Mouse (Mus musculus): ENCODE data around the gene Zscan29. TPM values are rescaled to one million over a fixed set of nuclear protein-coding genes. Genes with fewer than 3 reads are reported as not detected.
A peak's percentile ranks its signal among the peaks of the same experiment; 100 is the strongest.

Gene Zscan29
- polyA plus RNA-seq, 1 experiment from 2014 or later: 6.6 TPM

DNA sequence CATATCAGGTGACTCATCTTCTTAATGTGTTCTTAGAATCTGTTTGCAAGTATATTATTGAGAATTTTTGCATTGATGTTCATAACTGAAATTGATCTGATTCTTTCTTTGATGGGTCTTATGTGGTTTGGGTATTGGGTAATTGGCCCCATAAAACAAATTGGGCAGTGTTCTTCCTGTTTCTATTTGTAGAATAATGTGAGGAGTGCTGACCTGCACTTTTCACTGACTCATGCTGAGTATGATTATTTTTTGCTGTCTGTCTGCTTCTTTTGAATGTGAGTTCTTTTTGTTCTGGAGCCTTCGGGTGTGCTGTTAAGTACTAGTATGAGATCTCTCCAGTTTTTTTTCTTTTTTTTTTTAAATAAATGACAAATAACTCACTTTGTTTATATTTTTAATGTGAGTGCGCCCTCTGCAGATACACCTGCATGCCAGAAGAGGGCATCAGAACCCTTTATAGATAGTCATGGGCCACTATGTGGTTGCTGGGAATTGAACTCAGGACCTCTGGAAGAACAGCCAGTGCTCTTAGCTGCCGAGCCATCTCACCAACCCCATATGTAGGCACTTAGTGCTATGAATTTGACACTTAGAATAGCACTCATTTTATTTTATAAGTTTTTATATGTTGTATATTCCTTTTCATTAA is 8.0 kb upstream of the Zscan29 start:
- Histone ChIP-seq H3K27ac (no peak overlapping the region), H3K4me1 (replicated peaks; ENCODE audit: control insufficient read depth, insufficient read depth, low read length) (no peaks in the 10 kb centered on the region), H3K36me3 (replicated peaks; ENCODE audit: control insufficient read depth, insufficient read depth) (peaks cover 81% of the 10 kb centered on the region), H3K4me2 (replicated peaks) (no peak overlapping the region), H3K27me3 (ENCODE audit: control insufficient read depth, insufficient read depth, low read length) (no peaks in the 10 kb centered on the region), H3K9ac (no peak overlapping the region), H3K9me3 (ENCODE audit: control insufficient read depth, low read length) (no peaks in the 10 kb centered on the region), H3K4me3 (replicated peaks; ENCODE audit: low read length) (no peak overlapping the region)
- ATAC-seq (ENCODE audit: low FRiP score): no peak
- DNase-seq (ENCODE audit: low spot score): no peak
- 98% methylated on average over 3 of the region's 3 CpGs for WGBS

- Histone ChIP-seq H3K9ac (peak within 1 kb of the TSS; percentile 89), H3K36me3 (replicated peaks; ENCODE audit: control insufficient read depth, insufficient read depth) (peaks cover 32% of the 10 kb centered on the region), H3K4me1 (replicated peaks; ENCODE audit: control insufficient read depth, insufficient read depth, low read length) (peaks cover 25% of the 10 kb centered on the region), H3K4me3 (replicated peaks; ENCODE audit: low read length) (peak within 1 kb of the TSS; percentile 96), H3K4me2 (replicated peaks) (peak within 1 kb of the TSS; percentile 87), H3K9me3 (ENCODE audit: control insufficient read depth, low read length) (no peaks in the 10 kb centered on the region), H3K27ac (peak within 1 kb of the TSS; percentile 85), H3K27me3 (ENCODE audit: control insufficient read depth, insufficient read depth, low read length) (no peaks in the 10 kb centered on the region)
- under 1% methylated on average over 38 of the region's 38 CpGs for WGBS
- DNase-seq (ENCODE audit: low spot score) (no peak), ATAC-seq (ENCODE audit: low FRiP score) (peak; percentile 76)
These were observed 399 bp downstream of the Zscan29 start, which contains the start of gene Tubgcp4 for GRCm38 (mm10) chr2:121170481-121170971. Gene Tubgcp4 (plus strand): TSS chr2:121170654.

DNA sequence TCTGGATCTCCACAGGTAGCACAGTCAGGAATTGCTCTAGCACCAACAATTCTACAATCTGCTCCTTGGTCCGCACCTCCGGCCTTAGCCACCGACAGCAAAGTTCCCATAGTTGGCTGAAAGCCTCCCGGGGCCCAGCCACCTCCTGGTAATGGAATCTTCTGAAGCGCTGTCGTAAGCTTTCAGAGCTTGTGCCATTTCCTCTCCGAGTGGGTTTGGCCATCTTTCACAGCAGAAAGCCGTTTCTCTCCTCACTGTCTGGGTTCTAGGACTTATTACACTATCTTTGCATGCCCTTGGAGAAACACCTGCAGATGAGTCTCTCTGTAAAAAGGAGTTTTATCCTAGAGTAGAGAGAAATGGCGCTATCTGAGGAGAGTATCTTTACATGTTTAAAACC is 1.0 kb downstream of the Zscan29 start:
- Histone ChIP-seq H3K4me2 (replicated peaks) (peak overlapping the region; percentile 87), H3K4me3 (replicated peaks; ENCODE audit: low read length) (peak overlapping the region; percentile 96), H3K27ac (no peak overlapping the region), H3K27me3 (ENCODE audit: control insufficient read depth, insufficient read depth, low read length) (no peaks in the 10 kb centered on the region), H3K4me1 (replicated peaks; ENCODE audit: control insufficient read depth, insufficient read depth, low read length) (peaks cover 25% of the 10 kb centered on the region), H3K9ac (peak overlapping the region; percentile 89), H3K9me3 (ENCODE audit: control insufficient read depth, low read length) (no peaks in the 10 kb centered on the region), H3K36me3 (replicated peaks; ENCODE audit: control insufficient read depth, insufficient read depth) (peaks cover 30% of the 10 kb centered on the region)
- DNase-seq (ENCODE audit: low spot score) (no peak), ATAC-seq (ENCODE audit: low FRiP score) (no peak)
- 11% methylated on average over 9 of the region's 9 CpGs for WGBS

- no peaks in the 10 kb centered on the region for H3K9me3 ChIP-seq (ENCODE audit: control insufficient read depth, low read length)
- H3K9ac ChIP-seq: peak overlapping the region; percentile 89
- H3K27me3 ChIP-seq (ENCODE audit: control insufficient read depth, insufficient read depth, low read length): no peaks in the 10 kb centered on the region
- H3K4me1 ChIP-seq (replicated peaks; ENCODE audit: control insufficient read depth, insufficient read depth, low read length): peaks cover 25% of the 10 kb centered on the region
- WGBS: 58% methylated on average over 4 of the region's 4 CpGs
- H3K4me2 ChIP-seq (replicated peaks): peak overlapping the region; percentile 87
- H3K4me3 ChIP-seq (replicated peaks; ENCODE audit: low read length): peak overlapping the region; percentile 96
- H3K27ac ChIP-seq: no peak overlapping the region
- H3K36me3 ChIP-seq (replicated peaks; ENCODE audit: control insufficient read depth, insufficient read depth): peaks cover 29% of the 10 kb centered on the region
- ATAC-seq (ENCODE audit: low FRiP score) (no peak), DNase-seq (ENCODE audit: low spot score) (no peak)
These were observed 1.8 kb downstream of the Zscan29 start for GRCm38 (mm10) chr2:121169173-121169572.

GRCm38 (mm10) chr2:121153100-121153499 is 17.8 kb downstream of the Zscan29 start:
- Histone ChIP-seq H3K4me3 (replicated peaks; ENCODE audit: low read length) (no peak overlapping the region), H3K4me1 (replicated peaks; ENCODE audit: control insufficient read depth, insufficient read depth, low read length) (no peaks in the 10 kb centered on the region), H3K36me3 (replicated peaks; ENCODE audit: control insufficient read depth, insufficient read depth) (peaks cover 71% of the 10 kb centered on the region), H3K9me3 (ENCODE audit: control insufficient read depth, low read length) (no peaks in the 10 kb centered on the region), H3K27ac (no peak overlapping the region), H3K9ac (no peak overlapping the region), H3K27me3 (ENCODE audit: control insufficient read depth, insufficient read depth, low read length) (no peaks in the 10 kb centered on the region), H3K4me2 (replicated peaks) (no peak overlapping the region)
- WGBS: 91% methylated on average over 3 of the region's 3 CpGs
- no peak for ATAC-seq (ENCODE audit: low FRiP score)
- no peak for DNase-seq (ENCODE audit: low spot score)

DNA sequence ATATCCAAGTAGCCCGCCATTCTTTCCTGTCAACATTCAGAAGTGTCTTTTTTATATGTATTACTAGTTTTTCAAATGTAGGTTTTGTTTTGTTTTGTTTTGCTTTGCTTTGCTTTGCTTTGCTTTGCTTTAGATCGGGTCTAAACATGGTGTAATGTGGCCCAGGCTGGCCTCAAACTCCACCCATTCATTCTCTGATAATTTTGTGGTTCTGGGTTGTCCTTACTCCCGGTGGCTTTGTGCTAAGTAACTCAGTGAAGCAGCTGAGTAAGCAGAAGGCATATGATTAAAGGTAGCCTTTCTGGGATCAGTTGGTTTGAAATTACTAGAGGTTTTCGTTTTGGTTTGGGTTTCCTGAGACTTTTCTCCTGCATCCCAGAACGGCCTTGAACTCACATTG is 21.2 kb downstream of the Zscan29 start:
- Histone ChIP-seq H3K4me1 (replicated peaks; ENCODE audit: control insufficient read depth, insufficient read depth, low read length) (no peaks in the 10 kb centered on the region), H3K9ac (no peak overlapping the region), H3K36me3 (replicated peaks; ENCODE audit: control insufficient read depth, insufficient read depth) (peaks cover 77% of the 10 kb centered on the region), H3K27me3 (ENCODE audit: control insufficient read depth, insufficient read depth, low read length) (no peaks in the 10 kb centered on the region), H3K9me3 (ENCODE audit: control insufficient read depth, low read length) (no peaks in the 10 kb centered on the region), H3K4me2 (replicated peaks) (no peak overlapping the region), H3K27ac (no peak overlapping the region), H3K4me3 (replicated peaks; ENCODE audit: low read length) (no peak overlapping the region)
- no peak for DNase-seq (ENCODE audit: low spot score)
- no peak for ATAC-seq (ENCODE audit: low FRiP score)
- WGBS: 91% methylated on average over 5 of the region's 5 CpGs

DNA sequence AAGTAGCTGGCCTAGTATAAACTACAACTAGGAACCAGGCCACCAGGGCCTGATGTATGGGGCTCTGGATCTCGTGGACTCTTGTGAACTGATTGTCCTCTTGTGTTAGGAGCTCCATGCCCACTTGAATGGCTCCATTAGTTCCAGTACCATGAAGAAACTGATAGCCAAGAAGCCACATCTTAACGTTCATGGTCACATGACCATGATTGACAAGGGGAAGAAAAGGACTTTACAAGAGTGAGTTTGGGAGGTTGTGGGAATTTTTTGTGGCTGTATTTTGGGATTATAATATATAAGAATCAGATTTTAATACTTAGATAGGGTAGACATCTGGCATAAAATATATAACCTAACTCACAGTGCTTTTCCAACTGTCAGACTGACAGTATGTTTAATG is 28.5 kb downstream of the Zscan29 start:
- no peak overlapping the region for H3K9ac ChIP-seq
- no peak overlapping the region; the same call in 1 of the 2 replicates for H3K4me2 ChIP-seq (replicated peaks)
- no peaks in the 10 kb centered on the region for H3K9me3 ChIP-seq (ENCODE audit: control insufficient read depth, low read length)
- no peaks in the 10 kb centered on the region for H3K27me3 ChIP-seq (ENCODE audit: control insufficient read depth, insufficient read depth, low read length)
- WGBS: 24% methylated on average over 2 of the region's 2 CpGs
- peaks cover 36% of the 10 kb centered on the region for H3K36me3 ChIP-seq (replicated peaks; ENCODE audit: control insufficient read depth, insufficient read depth)
- H3K4me3 ChIP-seq (replicated peaks; ENCODE audit: low read length): no peak overlapping the region
- ATAC-seq (ENCODE audit: low FRiP score) (no peak), DNase-seq (ENCODE audit: low spot score) (no peak)
- H3K4me1 ChIP-seq (replicated peaks; ENCODE audit: control insufficient read depth, insufficient read depth, low read length): peaks cover 31% of the 10 kb centered on the region
- H3K27ac ChIP-seq: no peak overlapping the region

DNA sequence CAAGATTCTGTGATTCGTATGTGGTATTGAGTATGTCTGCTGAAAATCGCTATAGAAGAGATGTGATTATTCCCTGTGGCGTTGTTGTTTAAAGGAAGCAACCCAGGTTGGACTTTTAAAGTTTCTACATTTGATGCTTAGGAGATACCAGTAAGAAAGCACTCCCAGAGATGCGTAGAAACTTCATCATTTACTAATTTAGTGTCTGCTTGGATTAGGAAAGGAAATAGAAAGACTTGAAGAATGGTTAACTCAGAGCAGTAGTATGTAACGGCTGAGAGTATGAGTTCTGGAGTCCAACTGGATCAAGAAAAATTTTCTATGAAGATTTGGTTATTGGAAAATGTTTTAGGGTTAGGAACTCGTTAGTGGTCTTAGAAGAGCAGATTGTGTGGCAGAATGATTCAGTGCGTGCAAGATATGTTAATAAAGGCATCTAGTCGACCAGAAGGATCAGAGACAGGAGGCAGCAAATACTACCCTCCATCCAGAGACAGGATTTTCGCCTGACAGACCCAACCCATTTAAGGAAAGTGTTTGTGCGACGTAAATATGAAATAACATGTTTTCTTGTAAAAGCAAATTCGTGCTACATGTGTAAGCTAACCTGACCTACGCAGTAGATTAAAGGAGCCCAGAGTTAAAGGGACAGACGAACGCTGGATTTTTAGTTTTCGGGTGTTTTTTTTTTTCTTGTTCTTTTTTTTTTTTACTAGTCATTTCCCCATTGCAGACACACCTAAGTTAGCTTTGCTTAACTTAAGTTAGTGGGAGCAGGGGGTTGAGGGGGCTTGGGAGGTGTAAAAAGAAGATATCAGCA is 29.5 kb downstream of the Zscan29 start:
- DNase-seq (ENCODE audit: low spot score): no peak
- WGBS: 76% methylated on average over 16 of the region's 16 CpGs
- Histone ChIP-seq H3K27me3 (ENCODE audit: control insufficient read depth, insufficient read depth, low read length) (no peaks in the 10 kb centered on the region), H3K4me2 (replicated peaks) (peak overlapping the region; percentile 81), H3K9ac (peak overlapping the region; percentile 84), H3K9me3 (ENCODE audit: control insufficient read depth, low read length) (no peaks in the 10 kb centered on the region), H3K4me1 (replicated peaks; ENCODE audit: control insufficient read depth, insufficient read depth, low read length) (peaks cover 31% of the 10 kb centered on the region), H3K27ac (peak overlapping the region; percentile 98), H3K36me3 (replicated peaks; ENCODE audit: control insufficient read depth, insufficient read depth) (peaks cover 26% of the 10 kb centered on the region), H3K4me3 (replicated peaks; ENCODE audit: low read length) (peak overlapping the region; percentile 65)
- ATAC-seq (ENCODE audit: low FRiP score): no peak
